Mouse (Mus musculus) adrenal gland, postnatal 36 days (tissue): Measurements from ENCODE around the gene Rwdd2a. TPM values are rescaled to one million over a fixed set of nuclear protein-coding genes. Genes with fewer than 3 reads are reported as not detected.
"Not testable (repeated sequence)": the region's sequence is repeated elsewhere in the genome, so short reads cannot be mapped to it uniquely, and the experiment has no call there.

Experiments
- DNase-seq, 2 experiments: peaks; one replicate each; pipeline ENCODE4 v3.0.0; 2021; ENCODE audit warnings: mixed read lengths in 1 of 2
- total RNA-seq, 2 experiments: library from RNA; stranded (reverse); gene quantifications; 2 replicates each; pipeline ENCODE4 v1.2.3; 2021

Rwdd2a gene
- total RNA-seq, 2 experiments from 2014 or later, result 3.3 to 16.4 TPM

- DNase-seq, result peak; percentile 44 to 57
These were observed 21.2 kb downstream of the Rwdd2a start for GRCm38 (mm10) chr9:86592676-86593668.

GRCm38 (mm10) chr9:86594357-86594767 lies 22.6 kb downstream of the Rwdd2a start:
- DNase-seq, result not testable (repeated sequence)

- not testable (repeated sequence) for DNase-seq
These were observed 25.2 kb downstream of the Rwdd2a start for GRCm38 (mm10) chr9:86596983-86597382.

- no peak for DNase-seq
These were observed 28.0 kb downstream of the Rwdd2a start for GRCm38 (mm10) chr9:86599723-86600303.

GRCm38 (mm10) chr9:86605776-86606175 lies 34.0 kb downstream of the Rwdd2a start:
- DNase-seq, result no peak

GRCm38 (mm10) chr9:86612091-86612490 lies 40.3 kb downstream of the Rwdd2a start:
- DNase-seq, result no peak

- no peak for DNase-seq
These were observed 44.0 kb downstream of the Rwdd2a start for GRCm38 (mm10) chr9:86615765-86616164.

- no peak for DNase-seq
These were observed 46.2 kb downstream of the Rwdd2a start for GRCm38 (mm10) chr9:86617837-86618492.

GRCm38 (mm10) chr9:86619341-86620139 lies 47.7 kb downstream of the Rwdd2a start:
- no peak for DNase-seq

GRCm38 (mm10) chr9:86622062-86622461 lies 50.3 kb downstream of the Rwdd2a start:
- no peak for DNase-seq

GRCm38 (mm10) chr9:86624039-86624438 lies 52.2 kb downstream of the Rwdd2a start:
- no peak for DNase-seq

Other genes starting within 250 kb of the Rwdd2a start
- 1 to 10 TPM; 1.8 to 3.3 TPM for gene Ube2cbp, start 107.0 kb upstream of the Rwdd2a start, total RNA-seq
- 10 to 100 TPM; 23.6 to 24.5 TPM for gene Dop1a, start 104.8 kb upstream of the Rwdd2a start, total RNA-seq
- gene Pgm3, start 149 bp upstream of the Rwdd2a start, total RNA-seq, result 10 to 100 TPM; 27.8 to 46.9 TPM
- 1,000 to 10,000 TPM; 1,431 to 2,044 TPM for gene Me1, start 124.0 kb downstream of the Rwdd2a start, total RNA-seq
- gene Prss35, start 171.7 kb downstream of the Rwdd2a start, total RNA-seq, result 100 to 1,000 TPM; 153 to 823 TPM